Mouse (Mus musculus) bone marrow macrophage, adult 2 months (primary cell): Measurements from ENCODE around the gene Gpa33. TPM values are rescaled to one million over a fixed set of nuclear protein-coding genes. Genes with fewer than 3 reads are reported as not detected.

Experiments used
- H3K27ac ChIP-seq: 2 replicates; pipeline ENCODE4 v1.5.1; 2012; ENCODE audit warnings: low read depth, low read length; ENCODE audit not compliant: insufficient read depth
- H3K4me1 ChIP-seq: 2 replicates; pipeline ENCODE4 v1.6.1; 2012; ENCODE audit warnings: low read length; ENCODE audit not compliant: control insufficient read depth, insufficient read depth
- H3K4me3 ChIP-seq: 2 replicates; pipeline ENCODE4 v1.5.1; 2012; ENCODE audit warnings: mild to moderate bottlenecking, low read length, moderate library complexity; ENCODE audit not compliant: insufficient read depth
- CTCF ChIP-seq: IDR thresholded peaks from 2 replicates; pipeline ENCODE4 v1.5.1; 2012; ENCODE audit warnings: low read depth, mild to moderate bottlenecking, low read length, moderate library complexity
- POLR2A ChIP-seq: IDR thresholded peaks from 2 replicates; pipeline ENCODE4 v1.6.1; 2012; ENCODE audit warnings: mild to moderate bottlenecking, low read depth, low read length, borderline replicate concordance
- polyA plus RNA-seq: library from polyadenylated mRNA; stranded (reverse); fragments of >200 nt; gene quantifications from 2 replicates; pipeline ENCODE4 v1.2.4, GENCODE M21; 2012; ENCODE audit not compliant: missing spikeins, insufficient read depth, insufficient read length

Gpa33 gene
- polyA plus RNA-seq, 1 experiment = not detected

DNA sequence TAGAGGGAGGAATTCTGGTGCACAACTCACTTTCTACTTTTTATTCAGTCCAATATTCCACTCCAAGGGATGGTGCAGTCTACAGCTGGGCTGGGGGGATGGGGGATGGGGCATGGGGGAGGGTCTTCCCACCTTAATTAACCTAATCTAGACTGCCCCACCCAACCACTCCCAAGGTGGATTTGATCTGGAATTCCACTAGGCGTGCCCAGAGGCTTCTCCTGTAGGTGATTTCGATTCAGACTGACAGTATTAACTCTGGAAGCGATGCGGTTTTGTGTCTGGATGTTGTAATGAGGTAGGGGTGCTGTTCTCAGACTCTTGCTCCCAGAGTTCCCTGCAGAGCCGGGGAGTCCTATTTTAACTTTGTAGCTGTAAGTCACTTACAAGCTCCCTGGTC, 30.1 kb downstream of the Gpa33 start:
- Histone ChIP-seq H3K4me1 (no peaks in the 10 kb centered on the region), H3K4me3 (no peak overlapping the region), H3K27ac (no peak overlapping the region)
- TF ChIP-seq CTCF (no peak), POLR2A (no peak)

DNA sequence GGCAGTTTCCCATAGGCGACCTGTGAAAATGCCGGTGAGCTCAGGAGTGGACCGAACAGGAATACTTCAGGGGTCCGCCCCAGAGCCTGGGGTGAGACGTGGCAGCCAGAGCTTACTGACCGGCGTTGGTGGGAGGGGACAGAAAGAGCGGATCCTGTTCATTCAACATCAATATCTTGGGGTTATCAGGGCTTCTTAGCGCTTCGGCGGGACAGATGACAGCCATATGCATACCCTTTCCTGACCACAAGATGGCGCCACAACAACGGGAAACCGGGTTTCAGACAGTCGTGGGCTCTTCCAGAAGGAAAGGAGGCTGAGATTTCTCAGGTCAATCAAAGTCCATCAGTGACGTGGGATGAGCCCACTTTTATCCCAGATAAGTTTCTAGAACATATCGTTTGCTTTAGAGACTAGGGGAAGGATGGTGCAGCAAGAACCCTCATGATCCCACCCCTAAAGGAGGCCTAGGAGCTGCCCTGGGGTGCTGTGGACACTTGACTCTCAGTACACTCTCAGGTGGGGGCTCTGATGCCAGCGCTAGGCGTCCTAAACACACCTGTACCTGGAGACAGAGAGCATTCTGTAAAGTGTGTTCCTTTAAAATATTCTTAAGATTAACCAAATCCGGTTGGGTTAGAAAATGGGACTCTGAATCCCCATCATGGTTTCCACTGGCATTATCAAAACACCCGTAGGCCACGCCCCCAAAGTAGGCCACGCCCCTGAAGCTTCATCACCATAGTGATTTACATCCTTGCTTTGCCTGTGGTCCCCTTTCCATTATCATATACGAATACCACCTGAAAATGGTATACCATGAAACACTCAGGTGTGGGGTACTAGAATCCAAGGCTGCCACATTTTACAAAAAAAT, 30.8 kb downstream of the Gpa33 start:
- Histone ChIP-seq H3K4me3 (no peak overlapping the region), H3K4me1 (no peaks in the 10 kb centered on the region), H3K27ac (no peak overlapping the region)
- TF ChIP-seq CTCF = peak; percentile 69
- TF ChIP-seq POLR2A = no peak

DNA sequence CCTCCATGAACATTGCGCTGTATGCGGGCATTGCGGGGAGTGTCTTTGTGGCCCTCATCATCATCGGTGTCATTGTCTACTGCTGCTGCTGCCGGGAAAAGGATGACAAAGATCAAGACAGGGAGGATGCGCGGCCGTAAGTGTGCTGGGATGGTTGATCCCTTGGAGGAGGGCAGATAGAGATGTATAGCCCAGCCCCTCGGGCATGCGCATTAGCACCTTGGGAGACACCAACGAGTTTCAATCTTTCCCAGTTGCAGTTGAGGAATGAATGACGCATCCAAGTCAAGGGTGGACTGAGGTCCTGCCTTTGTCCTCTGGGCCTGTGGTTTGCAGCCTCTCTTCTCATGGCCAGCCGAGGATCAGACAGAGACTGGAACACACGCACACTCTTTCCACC, 34.5 kb downstream of the Gpa33 start:
- H3K4me1 ChIP-seq = no peaks in the 10 kb centered on the region
- H3K27ac ChIP-seq = no peak overlapping the region
- TF ChIP-seq POLR2A (no peak), CTCF (no peak)
- H3K4me3 ChIP-seq = no peak overlapping the region

DNA sequence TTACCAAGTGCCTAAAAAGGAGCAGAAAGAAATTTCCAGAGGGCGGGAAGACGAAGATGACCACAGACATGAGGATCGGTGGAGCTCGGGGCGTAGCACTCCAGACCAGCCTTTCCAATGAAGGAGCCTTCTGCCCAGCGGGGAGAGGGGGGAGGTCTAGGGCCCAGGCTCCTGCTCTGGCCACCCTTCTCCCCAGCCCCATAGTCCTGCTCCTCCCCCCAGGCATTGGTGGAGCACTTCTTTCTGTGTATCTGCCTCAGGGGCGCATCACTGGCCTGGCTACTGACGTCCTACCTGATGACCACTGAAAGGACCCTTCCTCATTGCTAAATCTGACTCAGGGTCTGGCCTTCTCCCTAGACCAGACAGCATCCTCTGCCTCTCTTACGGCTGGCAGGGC, 35.1 kb downstream of the Gpa33 start:
- H3K4me3 ChIP-seq = no peak overlapping the region
- H3K27ac ChIP-seq = no peak overlapping the region
- TF ChIP-seq CTCF = no peak
- TF ChIP-seq POLR2A = no peak
- no peaks in the 10 kb centered on the region for H3K4me1 ChIP-seq

DNA sequence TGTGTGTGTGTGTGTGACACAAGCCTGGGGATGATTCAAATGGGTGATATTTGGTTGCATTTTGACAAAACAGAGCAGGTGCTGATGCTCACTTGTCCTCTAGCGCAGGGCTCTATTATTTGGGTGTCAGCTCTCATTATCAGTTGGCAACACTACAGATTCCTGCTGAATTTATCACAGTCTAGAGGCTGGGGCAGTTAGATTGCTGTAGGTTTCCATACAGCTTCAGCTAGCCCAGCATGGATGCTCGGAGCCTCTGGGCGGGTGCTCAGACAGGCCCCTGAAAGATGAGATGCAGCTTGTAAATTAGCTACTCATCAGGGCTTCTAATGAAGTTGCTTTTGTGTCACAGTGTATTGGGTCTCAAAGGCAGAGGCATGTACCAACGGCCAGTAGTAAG, 37.4 kb downstream of the Gpa33 start:
- no peak for TF ChIP-seq CTCF
- no peak for TF ChIP-seq POLR2A
- peaks cover 4% of the 10 kb centered on the region for H3K4me1 ChIP-seq
- no peak overlapping the region for H3K4me3 ChIP-seq

DNA sequence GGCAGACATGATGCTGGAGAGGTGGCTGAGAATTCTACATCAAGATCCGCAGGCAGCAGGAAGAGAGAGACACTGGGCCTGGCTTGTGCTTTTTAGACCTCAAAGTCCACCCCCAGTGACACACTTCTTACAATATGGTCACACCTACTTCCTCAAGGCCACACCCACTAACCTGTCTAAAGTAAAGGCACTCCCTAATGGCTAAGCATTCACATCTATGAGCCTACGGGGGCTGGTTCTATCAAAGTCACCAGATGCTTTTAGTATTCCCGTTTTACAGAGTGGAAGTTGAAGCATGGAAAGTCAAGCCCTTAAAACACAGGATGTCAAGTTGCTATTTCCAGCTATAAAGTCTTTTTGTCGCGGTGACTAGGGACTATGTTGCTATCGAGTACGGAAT, 38.0 kb downstream of the Gpa33 start:
- TF ChIP-seq POLR2A = no peak
- no peak for TF ChIP-seq CTCF
- H3K27ac ChIP-seq = no peak overlapping the region
- H3K4me1 ChIP-seq = peaks cover 4% of the 10 kb centered on the region
- H3K4me3 ChIP-seq = no peak overlapping the region

More for the DNA sequence above, 37.4 kb downstream of the Gpa33 start:
- no peak overlapping the region for H3K27ac ChIP-seq

DNA sequence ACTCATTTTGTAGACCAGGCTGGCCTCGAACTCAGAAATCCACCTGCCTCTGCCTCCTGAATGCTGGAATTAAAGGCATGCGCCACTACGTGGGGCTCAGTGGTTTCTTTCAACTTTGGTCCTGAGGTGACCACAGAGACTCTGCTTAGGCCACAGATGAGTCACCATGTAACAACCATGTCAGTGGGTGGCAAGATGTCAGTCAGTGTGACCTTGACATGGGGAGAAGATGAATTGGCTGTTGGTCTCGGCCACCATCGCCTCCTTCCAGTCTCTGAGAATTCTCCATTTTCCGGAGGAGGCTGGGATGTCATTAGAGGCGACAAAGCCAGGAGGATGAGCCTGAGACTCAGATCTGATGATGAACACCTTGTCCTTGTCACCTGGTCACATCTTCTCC, 39.7 kb downstream of the Gpa33 start:
- no peak overlapping the region for H3K27ac ChIP-seq
- H3K4me3 ChIP-seq = no peak overlapping the region
- peaks cover 4% of the 10 kb centered on the region for H3K4me1 ChIP-seq
- TF ChIP-seq POLR2A (no peak), CTCF (no peak)

DNA sequence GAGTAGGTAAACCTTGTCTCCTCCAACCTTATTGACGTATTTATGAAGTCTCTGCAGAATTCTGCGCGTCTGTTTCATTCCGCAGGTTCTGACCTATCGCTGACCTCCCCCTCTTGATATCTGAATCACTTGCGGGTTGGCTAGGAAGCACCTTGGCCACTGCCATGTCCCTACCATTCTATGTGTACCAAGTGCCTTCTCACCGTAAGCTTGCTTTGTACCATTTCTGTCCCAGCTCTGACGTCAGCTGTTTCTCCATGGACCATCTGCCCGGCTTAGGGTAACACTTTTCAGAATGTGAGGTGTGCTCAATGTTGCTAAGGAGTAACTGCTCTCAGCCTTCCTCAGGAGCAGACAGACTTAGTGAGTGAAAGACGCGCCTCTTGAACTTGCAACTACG, 40.8 kb downstream of the Gpa33 start:
- H3K4me3 ChIP-seq = no peak overlapping the region
- peaks cover 4% of the 10 kb centered on the region for H3K4me1 ChIP-seq
- TF ChIP-seq CTCF = no peak
- TF ChIP-seq POLR2A = no peak
- no peak overlapping the region for H3K27ac ChIP-seq

DNA sequence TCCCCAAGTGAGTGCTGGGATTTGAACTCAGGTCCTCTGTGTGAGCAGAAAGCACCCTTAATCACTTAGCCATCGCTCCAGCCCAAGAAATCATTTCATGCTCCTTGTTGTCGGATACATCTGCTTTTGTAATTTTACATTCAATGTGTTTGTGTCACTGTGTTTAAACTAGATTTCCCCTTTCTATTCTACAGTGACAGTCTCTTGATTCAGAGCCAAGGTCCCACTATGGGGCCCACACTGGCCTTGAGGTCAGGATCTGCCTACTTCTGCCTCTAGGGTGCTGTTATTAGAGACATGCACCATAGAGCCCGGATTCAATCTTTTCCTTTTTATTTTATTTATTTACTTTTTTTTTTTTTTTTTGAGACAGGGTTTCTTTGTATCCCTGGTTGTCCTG, 43.0 kb downstream of the Gpa33 start:
- Histone ChIP-seq H3K4me1 (peaks cover 4% of the 10 kb centered on the region), H3K27ac (no peak overlapping the region), H3K4me3 (no peak overlapping the region)
- TF ChIP-seq CTCF (no peak), POLR2A (no peak)

DNA sequence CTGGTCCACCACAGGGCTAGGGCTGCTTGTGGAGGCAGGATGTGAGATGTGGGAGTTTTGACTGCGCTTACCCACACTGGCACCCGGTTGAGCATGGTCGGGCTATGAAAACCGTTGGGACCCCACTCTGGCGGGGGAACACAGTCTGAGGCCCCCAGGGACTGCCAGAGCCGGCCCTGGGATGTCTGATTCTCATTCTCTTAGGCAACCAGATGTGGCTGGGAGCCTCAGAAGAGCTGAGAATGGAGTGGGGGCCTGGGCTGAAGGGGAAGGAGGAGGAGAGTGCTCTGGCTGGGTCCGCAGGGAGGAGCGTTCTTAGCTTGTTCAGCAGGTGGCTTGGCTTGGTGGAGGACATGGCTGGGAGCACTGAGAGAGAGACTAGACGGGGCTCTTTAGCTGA, 43.6 kb downstream of the Gpa33 start:
- Histone ChIP-seq H3K4me3 (no peak overlapping the region), H3K27ac (no peak overlapping the region), H3K4me1 (peaks cover 4% of the 10 kb centered on the region)
- TF ChIP-seq POLR2A (no peak), CTCF (no peak)
